Mouse (Mus musculus) urinary bladder, postnatal 36 days (tissue): Measurements from ENCODE around the gene Rab37.

Experiments
- DNase-seq, 2 experiments: peaks; one replicate each; pipeline ENCODE4 v3.0.0; 2022; ENCODE audit warnings: low spot score in 2 of 2, mixed read lengths in 1 of 2

The Rab37 gene

DNA sequence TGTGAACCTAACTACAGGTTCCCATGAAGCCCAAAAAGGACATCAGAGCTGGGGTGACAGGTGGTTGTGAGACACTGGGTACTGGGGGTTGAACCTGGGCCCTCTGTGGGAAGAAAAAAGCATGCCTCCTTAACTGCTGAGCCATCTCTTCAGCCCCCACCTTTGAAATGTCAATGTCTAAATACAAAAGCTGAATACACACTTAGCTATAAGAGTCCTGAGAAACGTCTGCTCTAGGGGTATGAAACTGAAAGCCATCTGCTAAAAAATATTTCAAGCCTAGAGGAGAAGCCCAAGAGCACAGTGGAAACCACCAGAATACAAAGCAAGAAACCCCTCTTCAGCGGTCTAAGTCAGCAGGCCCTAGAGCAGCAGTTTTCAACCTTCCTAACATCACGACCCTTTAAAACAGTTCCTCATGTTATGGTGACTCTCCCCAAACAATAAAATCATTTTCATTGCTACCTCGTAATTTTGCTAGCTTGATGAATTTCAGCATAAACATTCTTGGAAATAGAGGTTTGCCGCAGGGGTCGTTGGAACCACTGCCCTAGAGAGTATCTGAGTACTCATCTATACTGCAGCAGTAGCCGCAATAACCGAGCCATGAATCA, 40.6 kb downstream of the Rab37 start:
- DNase-seq = no peak

DNA sequence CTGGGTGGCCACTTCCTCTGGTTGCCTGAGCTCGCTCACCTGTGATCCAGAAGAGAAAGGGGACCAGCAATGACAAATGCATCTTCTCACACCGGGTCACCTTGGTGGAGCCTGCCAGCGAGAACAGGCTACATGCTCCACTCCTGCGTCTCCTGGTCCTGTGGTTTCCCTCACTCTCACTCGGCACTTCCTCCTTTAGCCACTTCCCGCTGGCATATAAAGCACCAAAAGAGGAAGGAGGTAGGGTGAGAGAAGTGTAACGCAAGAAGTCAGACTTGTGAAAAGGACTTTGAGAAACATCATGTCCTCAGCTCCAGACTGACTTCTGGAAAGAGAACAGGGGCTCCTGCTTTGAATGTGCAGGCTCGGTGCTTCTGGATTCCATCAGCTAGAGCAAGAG, 42.6 kb downstream of the Rab37 start, which contains the start of gene Cd300lf:
Gene Cd300lf (minus strand): TSS at position 193 of the 400 bp plus-strand sequence.
- DNase-seq = no peak

DNA sequence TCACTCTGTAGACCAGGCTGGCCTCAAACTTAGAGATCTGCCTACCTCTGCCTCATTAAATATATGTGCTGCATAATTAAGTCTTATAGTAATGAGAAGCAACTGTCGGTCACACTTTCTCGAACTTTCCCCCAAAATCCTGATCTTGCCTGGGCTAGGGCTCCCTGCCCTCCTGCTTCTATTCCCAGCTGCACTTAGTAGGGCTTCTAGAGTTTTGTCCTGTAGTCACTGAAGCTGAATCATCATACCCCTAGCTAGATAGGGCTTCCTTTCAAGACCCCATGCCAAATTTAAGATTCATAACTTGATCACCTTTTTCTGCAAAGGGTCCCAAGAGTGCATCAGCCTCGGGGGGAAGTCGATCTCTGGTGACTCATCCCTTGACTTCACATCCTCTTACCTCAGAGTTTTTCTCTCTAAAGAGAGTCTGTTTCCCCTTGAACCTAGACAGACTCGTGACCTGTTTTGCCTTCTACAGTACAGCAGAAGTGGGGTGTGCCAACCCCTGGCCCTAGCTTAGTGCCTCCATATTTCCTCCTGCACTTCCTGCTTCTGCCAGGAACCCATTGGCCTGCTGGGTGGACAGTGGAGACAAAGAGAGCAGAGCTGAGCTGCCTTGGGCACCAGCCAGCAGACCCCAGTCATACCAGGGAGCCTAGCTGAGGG, 47.5 kb downstream of the Rab37 start:
- no peak for DNase-seq

DNA sequence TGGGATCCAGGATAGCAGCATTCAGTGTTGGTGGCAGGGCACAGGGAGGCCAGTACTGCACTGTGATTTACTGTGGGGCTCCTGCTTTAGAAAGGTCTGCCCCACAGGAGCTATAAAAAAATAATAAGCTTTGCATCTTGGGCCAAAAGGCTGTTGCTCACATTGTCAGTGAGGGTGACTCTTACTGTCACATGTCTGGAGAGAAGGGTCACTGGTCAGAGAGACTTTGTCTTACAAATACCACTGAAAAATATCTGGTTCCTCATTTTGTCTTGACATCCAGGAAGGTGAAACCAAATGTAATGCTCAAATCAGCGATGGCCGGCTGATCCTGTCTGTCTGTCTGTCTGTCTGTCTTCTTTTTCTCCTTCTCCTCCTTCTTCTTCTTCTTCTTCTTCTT, 50.7 kb downstream of the Rab37 start:
- DNase-seq = no peak

DNA sequence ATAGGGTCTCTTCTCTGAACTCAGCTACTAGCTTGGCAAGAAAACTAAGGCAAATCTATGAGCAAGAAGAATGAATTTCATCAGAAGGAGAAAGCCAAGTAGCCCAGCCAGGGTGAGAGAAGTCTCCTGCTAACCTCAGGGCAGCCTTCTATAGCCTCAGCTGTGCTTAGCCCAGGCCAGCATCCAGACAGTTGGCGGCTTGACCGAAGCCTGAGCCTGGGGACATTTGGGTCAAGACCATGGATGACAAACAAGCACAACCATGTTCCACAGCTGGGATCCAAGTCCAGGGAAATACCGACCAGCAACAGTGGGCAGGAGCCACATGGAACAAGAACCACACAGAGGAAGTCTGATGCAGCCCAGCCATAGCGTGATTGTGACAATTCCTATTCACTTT, 56.6 kb downstream of the Rab37 start:
- DNase-seq = no peak

DNA sequence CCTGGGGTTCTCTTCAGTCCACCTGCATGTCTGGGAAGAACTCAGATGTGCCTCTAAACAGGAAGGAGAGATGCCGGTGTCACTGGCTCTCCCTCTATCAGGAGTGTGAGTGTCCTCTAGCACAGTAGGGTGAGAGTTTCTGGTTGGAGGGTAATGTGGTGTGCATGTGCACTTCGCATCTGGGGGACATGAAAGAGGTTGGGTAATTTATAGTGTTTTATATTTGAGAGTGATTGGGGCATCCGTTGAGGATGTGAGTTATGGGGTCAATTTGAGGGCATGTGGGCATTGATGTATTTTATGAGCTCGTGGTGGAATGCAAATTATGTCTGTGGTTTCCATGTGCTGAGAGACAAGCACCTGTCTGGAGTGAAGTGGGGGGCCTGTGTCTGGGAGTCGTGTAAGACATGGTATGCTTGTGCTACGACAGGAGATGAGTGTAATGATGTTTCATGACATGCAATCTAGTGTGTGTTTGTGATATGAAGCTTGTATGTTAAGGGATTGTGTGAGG, 59.6 kb downstream of the Rab37 start:
- DNase-seq = no peak

DNA sequence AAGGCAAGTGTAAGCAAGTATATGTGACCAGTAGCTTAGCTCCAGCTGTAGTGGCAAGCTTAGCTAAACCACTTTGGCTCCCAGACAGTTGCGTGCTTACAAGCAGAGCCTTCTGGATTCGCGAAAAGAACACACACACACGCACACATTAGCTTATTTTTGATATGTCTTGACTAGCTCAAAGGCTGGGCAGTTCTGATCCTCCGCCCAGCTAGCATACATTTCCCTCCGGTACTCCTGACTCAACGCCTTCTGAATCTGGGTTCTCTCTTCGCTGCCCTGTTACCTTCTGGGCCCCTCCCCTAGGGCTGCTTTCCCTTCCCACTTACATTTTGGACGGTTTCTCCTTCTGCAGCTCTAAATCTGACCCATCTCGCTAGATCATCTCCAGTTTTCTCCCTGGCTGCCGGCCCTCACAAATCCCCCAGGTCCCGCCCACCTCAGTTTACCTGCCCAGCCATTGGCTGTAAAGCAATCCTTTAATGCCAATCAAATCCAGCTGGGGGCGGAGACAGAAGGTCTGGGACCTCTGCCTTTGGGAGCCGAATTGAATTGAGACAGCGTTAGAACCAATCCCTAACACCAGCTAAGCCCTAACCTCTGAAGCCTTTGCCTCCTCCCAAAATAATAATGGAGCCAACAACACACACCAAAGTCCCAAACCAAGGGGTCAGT, 60.7 kb downstream of the Rab37 start:
- DNase-seq = peak; percentile 23 to 57

DNA sequence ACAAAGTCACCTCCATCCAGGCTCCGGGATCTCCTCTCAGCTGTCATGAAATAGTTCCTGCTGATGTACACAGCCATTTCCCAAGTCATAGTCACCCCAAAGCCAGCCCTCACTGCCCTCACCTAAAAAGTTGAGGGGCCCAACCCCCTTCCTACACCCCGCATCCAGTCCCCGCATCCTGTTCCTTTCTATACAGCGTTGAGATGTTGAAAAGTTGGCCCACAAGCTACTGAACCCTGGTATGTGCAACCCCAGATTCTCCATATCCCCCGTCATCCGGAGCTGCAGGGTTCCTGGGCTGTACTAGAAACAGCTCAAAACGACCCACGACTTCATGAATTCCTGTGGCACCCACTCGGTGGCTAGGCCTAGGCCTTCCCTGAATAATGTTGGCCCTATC, 61.9 kb downstream of the Rab37 start:
- DNase-seq = no peak

DNA sequence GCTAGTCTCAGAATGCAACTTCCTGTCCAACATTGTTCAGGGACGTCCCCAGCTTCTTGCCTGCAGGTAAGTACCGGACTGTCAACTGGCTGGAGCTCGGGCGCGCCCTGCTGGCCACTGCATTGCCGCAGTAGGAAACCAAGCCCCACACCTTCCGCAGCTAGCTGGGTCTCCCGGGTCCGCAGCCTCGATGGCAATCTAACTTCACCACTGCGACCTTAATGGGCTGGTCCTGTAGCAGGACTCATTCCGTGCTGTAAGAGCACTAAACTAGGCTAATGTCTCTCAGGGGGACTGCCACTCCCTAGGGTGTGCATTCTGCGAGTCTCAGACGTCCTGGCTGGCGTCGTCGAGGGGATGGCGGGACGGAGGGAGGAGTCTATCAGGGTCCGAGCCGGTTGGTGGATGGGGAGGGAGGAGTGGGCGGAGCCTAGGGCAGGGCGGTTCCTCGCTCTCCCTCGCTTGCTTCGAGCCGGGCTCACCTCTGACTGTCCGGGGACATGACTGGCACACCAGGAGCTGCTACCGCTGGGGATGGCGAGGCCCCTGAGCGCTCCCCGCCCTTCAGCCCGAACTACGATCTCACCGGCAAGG, 62.6 kb downstream of the Rab37 start:
- DNase-seq = peak; percentile 68 to 75

DNA sequence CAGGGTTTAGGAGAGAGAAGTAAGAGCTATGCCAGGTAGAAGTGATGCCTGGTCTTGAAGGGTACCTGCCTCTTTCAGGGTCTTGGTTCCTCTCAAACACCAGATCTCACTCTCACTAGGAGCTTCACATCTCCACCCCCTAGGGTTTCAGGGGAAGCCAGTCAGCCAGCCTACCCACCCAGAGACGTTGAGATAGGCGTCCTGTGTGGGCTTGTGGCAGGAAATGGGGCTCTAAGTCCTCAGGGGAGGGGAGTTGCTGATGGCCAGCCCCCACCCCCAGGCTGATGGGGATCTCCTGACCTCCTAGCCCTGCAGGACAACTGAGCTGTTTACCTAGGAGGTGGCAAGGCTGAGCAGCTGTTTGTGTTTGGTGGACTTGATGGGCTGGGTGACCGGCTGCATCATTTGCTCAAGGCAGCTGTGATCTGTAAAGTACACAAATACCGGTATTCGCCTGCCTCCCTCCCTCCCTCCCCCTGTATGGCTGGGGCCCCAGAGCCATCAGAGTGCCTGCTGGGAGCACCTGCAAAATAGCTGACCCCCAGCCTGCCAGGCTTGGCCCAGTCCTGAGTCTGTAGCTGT, 63.9 kb downstream of the Rab37 start:
- DNase-seq = no peak

DNA sequence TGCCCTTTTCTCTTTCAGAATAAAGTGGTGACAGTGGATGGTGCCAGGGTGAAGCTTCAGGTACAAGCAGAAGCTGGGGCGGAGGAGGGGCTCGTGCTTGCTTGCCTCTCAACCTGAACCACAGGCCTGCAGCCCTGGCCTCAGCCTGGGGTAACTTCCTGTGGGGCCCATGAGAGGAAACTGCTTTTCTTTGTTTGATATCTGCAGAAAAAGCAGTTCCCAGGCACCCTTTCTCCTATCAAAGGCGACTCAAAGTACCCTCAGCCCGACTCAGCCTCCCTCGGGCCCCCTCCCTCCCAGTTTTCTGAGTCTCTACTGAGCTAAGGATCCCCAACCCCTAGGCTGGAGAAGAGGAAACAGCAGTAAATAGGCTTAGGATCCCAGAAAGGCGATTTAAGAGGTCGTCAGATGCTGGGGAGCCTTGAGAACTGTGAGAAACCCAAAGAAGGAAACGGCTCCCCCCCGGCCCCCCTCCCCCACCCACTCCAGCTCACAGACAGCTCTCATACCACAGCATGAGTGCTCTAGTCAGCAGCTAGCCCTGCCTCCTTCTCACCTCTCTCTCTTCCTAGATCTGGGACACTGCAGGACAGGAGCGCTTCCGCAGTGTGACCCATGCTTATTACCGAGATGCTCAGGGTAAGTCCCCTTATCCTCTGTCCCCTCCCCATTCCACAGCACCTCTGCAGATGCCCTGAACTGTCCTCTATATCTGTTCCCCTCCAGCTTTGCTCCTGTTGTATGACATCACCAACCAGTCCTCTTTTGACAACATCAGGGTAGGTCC, 66.9 kb downstream of the Rab37 start:
- no peak for DNase-seq

DNA sequence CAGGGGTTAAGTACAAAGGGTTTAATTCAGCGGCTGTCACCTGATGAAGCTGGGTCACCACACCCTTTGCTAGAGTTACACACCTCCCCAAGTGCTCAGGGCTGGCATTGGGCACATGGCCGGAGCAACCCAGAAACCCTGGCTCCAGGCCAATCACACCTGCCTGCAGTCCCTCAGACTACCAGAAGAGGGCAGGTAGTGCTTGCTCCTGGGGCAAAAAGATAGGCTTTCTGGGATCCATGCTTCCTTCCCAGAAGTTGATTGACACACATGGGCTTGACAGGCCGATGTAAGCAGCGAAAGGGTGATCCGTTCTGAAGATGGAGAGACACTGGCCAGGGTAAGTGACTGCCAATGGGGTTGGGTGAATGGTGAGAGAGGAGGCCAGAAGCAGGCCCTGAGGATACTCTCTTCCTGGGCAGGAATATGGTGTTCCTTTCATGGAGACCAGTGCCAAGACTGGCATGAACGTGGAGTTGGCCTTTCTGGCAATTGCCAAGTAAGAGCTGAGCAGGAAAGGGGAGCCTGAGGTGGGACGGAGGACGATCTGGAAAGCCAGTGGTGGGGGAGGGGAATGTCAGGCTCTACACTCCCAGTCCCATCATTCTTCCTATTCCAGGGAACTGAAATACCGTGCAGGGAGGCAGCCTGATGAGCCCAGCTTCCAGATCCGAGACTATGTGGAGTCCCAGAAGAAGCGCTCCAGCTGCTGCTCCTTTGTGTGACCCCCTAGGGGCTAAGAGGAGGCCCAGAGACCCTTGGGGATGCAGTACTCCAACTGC, 69.0 kb downstream of the Rab37 start:
- peak; percentile 89 for DNase-seq

DNA sequence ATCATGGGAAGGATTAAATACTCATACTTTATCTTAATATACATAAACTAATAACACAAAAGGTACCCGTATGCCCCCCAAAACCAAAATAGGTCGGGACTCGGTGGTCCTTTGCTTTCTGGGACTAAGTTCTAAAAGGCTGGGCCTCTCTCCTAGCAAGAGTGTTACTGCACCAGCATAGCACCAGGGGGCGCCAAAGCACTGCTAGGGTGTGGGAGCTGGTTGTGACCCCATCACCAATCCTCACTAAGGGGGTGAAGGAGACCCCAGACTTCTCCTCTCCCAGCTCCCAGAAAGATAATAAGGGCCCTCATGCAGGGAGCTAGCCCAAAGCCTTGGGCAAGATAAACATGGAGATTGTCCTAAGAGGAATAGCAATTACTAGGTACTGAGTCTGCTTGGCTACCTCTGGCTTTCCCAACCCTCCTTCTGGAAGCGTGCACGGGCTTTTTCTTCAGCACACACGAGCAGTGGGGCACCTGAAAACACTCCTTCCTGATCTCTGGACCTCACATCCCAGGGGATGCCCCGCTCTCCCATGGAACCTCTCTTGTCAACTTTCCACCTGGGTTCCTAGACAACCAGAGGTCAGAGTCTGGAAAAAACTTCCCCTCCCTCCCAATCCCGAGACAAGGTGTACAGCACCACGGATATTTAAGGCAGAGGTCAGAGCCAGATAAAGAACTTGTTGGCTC, 69.8 kb downstream of the Rab37 start:
- DNase-seq = peak; percentile 74 to 78

DNA sequence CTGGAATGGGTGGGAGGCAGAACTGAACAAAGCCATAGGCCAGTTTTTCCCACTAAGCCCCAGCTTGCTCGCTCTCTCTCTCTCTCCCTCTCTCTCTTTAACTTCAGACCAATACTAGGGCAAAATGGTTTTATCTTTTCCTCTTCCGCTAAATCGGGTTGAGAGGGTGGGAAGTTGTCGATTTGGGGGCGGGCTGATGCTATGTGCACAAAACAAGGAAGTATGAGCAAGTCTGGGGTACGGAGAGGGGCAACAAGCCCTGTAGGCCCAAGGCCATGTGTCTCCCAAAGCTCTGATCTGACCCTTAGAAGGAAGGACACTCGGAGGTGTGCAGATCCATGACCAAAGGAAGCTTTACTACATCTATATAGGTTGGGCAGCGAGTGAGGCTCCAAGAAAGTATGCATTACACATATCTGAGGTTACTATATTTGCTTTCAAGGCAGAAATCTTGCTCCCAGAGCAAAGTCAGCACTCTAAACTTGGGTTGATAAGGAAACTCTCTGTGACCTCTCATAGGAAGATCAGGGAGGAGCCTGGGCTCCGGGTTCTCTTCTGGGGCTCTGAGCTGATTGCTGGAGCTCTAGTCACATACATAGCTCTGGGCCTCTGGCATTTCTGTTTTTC, 70.5 kb downstream of the Rab37 start:
- no peak for DNase-seq

DNA sequence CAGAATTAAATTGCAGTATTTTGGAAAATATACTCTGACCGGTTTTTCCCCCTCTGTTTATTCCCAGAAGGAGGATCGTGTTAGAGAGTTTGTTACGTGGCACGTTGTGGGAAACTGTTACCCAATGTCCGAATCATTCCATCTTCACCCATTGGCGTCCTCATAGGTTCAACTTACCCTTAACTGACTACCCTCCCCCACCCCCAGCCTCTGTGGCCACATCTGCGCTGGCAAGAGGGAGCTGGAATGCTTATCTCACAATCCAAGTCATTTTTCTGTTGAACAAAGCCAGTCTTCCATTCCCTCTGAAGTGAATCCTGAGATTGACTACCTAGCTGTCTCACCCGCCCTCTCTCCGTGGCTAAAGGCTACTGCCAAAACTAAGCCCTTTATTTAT, 71.0 kb downstream of the Rab37 start:
- DNase-seq = no peak

DNA sequence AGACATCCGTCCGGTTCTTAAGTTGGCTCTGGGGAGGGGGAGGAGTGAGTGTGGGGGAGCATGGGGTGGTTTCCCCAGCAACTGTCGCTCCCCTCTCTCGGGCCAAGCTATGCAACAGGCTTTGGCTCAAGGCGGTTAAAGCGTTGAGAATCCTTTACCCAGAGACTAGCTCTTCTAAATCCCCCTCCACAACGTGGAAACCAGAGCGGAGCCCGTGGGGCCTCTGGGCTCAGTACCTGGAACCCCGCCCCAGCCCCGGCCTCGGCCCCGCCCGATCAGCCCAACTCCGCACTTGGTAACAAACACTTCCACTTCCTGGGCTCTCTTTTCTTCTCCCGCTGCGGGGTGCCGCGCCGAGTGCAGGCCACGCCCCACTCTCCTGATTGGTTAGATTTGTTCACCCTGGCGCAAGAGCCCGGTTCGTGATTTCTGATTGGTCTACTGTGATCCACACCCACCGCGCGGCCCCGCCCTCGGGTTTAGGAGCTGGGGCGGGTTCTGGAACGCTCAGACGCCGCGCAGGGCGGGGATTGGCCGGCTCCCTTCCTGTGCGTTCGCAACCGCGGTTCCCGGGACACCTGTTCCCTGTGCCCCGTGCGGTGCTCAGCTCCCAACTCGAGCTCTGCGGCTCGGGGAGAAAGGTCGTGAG, 71.7 kb downstream of the Rab37 start, which contains the start of gene Slc9a3r1:
Gene Slc9a3r1 (plus strand): TSS at position 510 of the 649 bp plus-strand sequence.
- peak; percentile 99 for DNase-seq

DNA sequence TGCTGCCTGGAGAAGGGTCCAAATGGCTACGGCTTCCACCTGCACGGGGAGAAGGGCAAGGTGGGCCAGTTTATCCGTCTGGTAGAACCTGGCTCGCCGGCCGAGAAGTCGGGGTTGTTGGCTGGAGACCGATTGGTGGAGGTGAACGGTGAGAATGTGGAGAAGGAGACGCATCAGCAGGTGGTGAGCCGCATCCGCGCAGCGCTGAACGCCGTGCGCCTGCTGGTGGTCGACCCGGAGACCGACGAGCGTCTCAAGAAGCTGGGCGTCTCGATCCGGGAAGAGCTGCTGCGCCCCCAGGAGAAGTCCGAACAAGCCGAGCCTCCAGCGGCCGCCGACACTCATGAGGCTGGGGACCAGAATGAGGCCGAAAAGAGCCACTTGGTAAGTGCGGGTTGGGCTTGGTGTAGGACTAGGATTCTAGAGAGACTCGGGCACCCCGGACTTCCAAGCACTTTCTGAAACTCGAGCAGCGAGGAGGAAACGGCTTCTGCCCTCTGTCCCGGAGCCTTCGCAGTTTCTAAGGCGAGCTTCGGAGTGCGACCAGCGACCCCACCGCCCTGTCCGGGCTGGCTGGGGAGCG, 72.4 kb downstream of the Rab37 start:
- DNase-seq = no peak

DNA sequence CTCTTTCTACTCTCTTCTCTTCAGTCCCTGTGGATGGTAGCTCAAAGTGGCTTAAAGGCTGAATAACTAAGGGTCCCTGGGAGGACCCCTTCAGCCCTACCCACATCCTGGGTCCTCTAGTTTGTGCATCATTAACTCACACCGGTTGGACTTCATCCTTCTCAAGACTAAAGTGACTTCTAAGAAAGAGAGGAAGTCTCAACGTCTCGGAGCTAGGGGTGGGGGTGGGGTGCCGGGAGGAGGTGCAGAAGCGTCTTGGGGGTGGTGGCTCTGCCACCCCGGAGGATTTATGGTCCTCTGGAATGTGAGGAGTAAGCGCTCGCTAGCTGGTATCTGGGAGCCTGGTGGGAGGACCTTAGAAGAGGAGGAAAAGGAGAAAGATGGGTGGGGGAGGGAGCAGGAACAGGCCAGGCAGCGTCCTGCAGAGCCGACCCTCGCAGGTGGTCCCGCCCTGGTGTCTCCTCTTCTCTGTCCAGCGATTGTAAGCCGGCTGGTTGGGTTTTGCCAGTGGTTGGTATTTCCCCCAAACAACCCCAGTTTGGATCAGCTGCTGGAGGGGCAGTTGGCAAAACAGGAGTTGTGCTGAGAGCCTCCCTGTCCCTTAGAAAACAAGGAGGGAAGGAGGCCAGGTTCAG, 73.2 kb downstream of the Rab37 start:
- DNase-seq = no peak
